ENCODE assay signal across 11 mouse cellular contexts in genomic region chr2:101828057-101828643, GRCm38 (mm10). TPM values are rescaled to one million over a fixed set of nuclear protein-coding genes. Genes with fewer than 3 reads are reported as not detected.
DNase-seq lines count a peak whose midpoint lies in the region; ATAC-seq and TF ChIP-seq lines count a peak whose summit lies in the region.
"Had no signal": no experiment of that assay in that cellular context is flagged by ENCODE, and none has a peak within 500 bp of the region (broad histone marks: within the 10 kb centered on the region; RNA-seq: fewer than 3 reads in every experiment).

No protein-coding gene starts in this region.

- no peaks in the 10 kb centered on the region for H3K4me1 ChIP-seq in limb, embryonic 14.5 days (ENCODE audit: control insufficient read depth, insufficient read depth, low read length)
- H3K4me1 ChIP-seq in limb, embryonic 10.5 days: peaks cover 14% of the 10 kb centered on the region; the same call in 1 of the 2 replicates
- peaks cover 22% of the 10 kb centered on the region for H3K4me1 ChIP-seq in embryonic facial prominence, embryonic 10.5 days

- H3K27me3 ChIP-seq in limb, embryonic 14.5 days (ENCODE audit: control insufficient read depth, insufficient read depth, low read length): no peaks in the 10 kb centered on the region
- no peaks in the 10 kb centered on the region for H3K27me3 ChIP-seq in limb, embryonic 10.5 days (ENCODE audit: low read depth, poor library complexity, severe bottlenecking)
- no peaks in the 10 kb centered on the region for H3K27me3 ChIP-seq in embryonic facial prominence, embryonic 10.5 days (replicated peaks; ENCODE audit: low read depth, poor library complexity, severe bottlenecking)
- H3K27me3 ChIP-seq: embryonic facial prominence, embryonic 12.5 days; limb, embryonic 12.5 days had no signal

- no peak overlapping the region for H3K9ac ChIP-seq in limb, embryonic 14.5 days (ENCODE audit: low read depth, low read length, severe bottlenecking)
- H3K9ac ChIP-seq: embryonic facial prominence, embryonic 12.5 days; limb, embryonic 12.5 days had no signal

- no peak overlapping the region for H3K27ac ChIP-seq in limb, embryonic 14.5 days (replicated peaks; ENCODE audit: low read depth, low read length)
- no peak overlapping the region for H3K27ac ChIP-seq in limb, embryonic 10.5 days
- 0 out of 2 replicates have a peak overlapping the region, but pooled peaks have one; percentile 37 for H3K27ac ChIP-seq in embryonic facial prominence, embryonic 10.5 days (replicated peaks)
- H3K27ac ChIP-seq: embryonic facial prominence, embryonic 12.5 days; limb, embryonic 12.5 days had no signal

- H3K9me3 ChIP-seq in limb, embryonic 14.5 days (ENCODE audit: control insufficient read depth, low read length): no peaks in the 10 kb centered on the region
- no peaks in the 10 kb centered on the region for H3K9me3 ChIP-seq in limb, embryonic 10.5 days (replicated peaks)
- H3K9me3 ChIP-seq in embryonic facial prominence, embryonic 10.5 days: no peaks in the 10 kb centered on the region
- H3K9me3 ChIP-seq: embryonic facial prominence, embryonic 12.5 days; limb, embryonic 12.5 days had no signal

- H3K36me3 ChIP-seq in limb, embryonic 14.5 days (ENCODE audit: control insufficient read depth, insufficient read depth, low read length): no peaks in the 10 kb centered on the region
- no peaks in the 10 kb centered on the region for H3K36me3 ChIP-seq in limb, embryonic 10.5 days
- H3K36me3 ChIP-seq in embryonic facial prominence, embryonic 10.5 days (replicated peaks): no peaks in the 10 kb centered on the region
- H3K36me3 ChIP-seq: embryonic facial prominence, embryonic 12.5 days; limb, embryonic 12.5 days had no signal

- TF ChIP-seq POLR2A in limb, embryonic 14.5 days (IDR thresholded peaks at IDR 0.05; ENCODE audit: borderline replicate concordance, extremely low read depth, insufficient read depth, insufficient read length): no peak

- no peak overlapping the region for H3K4me2 ChIP-seq in limb, embryonic 14.5 days (replicated peaks; ENCODE audit: low read depth, low read length, severe bottlenecking)
- H3K4me2 ChIP-seq: embryonic facial prominence, embryonic 12.5 days; limb, embryonic 12.5 days had no signal

- no peak for ATAC-seq in limb, embryonic 14.5 days (ENCODE audit: low FRiP score, low read depth)
- ATAC-seq in cerebellum, adult (ENCODE audit: insufficient number of reproducible peaks, low FRiP score, low TSS enrichment): no peak

- no peak overlapping the region for H3K4me3 ChIP-seq in limb, embryonic 14.5 days (replicated peaks; ENCODE audit: low read length)
- H3K4me3 ChIP-seq in limb, embryonic 10.5 days: no peak overlapping the region
- H3K4me3 ChIP-seq in embryonic facial prominence, embryonic 10.5 days: no peak overlapping the region
- H3K4me3 ChIP-seq: embryonic facial prominence, embryonic 12.5 days; limb, embryonic 12.5 days had no signal

- DNase-seq in cerebellum, adult 8-10 months: peak; percentile 3
- DNase-seq in cerebellum, adult 9-11 months: no peak
- DNase-seq in limb, embryonic 14.5 days (ENCODE audit: low spot score): peak; percentile 36
- DNase-seq in limb, embryonic 10.5 days (ENCODE audit: low spot score): no peak
- no peak for DNase-seq in embryonic facial prominence, embryonic 10.5 days (ENCODE audit: low spot score)
- DNase-seq in naive thymus-derived CD4-positive, alpha-beta T cell, adult 2 months (ENCODE audit: low read depth): peak; percentile 58
- DNase-seq in left cerebral cortex, adult 11 months (ENCODE audit: low spot score): no peak
- DNase-seq: thymus, postnatal 4 days had no signal

- WGBS in limb, embryonic 14.5 days: 76% methylated on average over 5 of the region's 5 CpGs
- 72% methylated on average over 5 of the region's 5 CpGs for WGBS in limb, embryonic 10.5 days
- 69% methylated on average over 5 of the region's 5 CpGs for WGBS in embryonic facial prominence, embryonic 10.5 days

RNA-seq across cellular contexts. Expression of gene Prr5l, which starts 54.7 kb away (rescaled TPM):
- 16.4 and 21.8 TPM in 2 replicates for polyA plus RNA-seq in limb, embryonic 14.5 days (2012; rRNA removed)
- 27.3 and 29.0 TPM in 2 replicates for polyA plus RNA-seq in limb, embryonic 14.5 days (2014; fragmentation: Nextera tagmentation; extraction: Ambion mirVana)
- 19.5 and 22.4 TPM in 2 replicates for polyA plus RNA-seq in limb, embryonic 10.5 days (2016; fragmentation: Nextera tagmentation; extraction: Ambion mirVana)
- 21.5 and 22.8 TPM in 2 replicates for polyA plus RNA-seq in embryonic facial prominence, embryonic 10.5 days (2016; fragmentation: Nextera tagmentation; extraction: Ambion mirVana)

RNA-seq across cellular contexts. Expression of gene Commd9, which starts 57.9 kb away (rescaled TPM):
- polyA plus RNA-seq in limb, embryonic 14.5 days (2012; rRNA removed): 114 and 140 TPM in 2 replicates
- polyA plus RNA-seq in limb, embryonic 14.5 days (2014; fragmentation: Nextera tagmentation; extraction: Ambion mirVana): 68.8 and 72.7 TPM in 2 replicates
- 60.7 and 62.5 TPM in 2 replicates for polyA plus RNA-seq in limb, embryonic 10.5 days (2016; fragmentation: Nextera tagmentation; extraction: Ambion mirVana)
- polyA plus RNA-seq in embryonic facial prominence, embryonic 10.5 days (2016; fragmentation: Nextera tagmentation; extraction: Ambion mirVana): 60.6 and 61.8 TPM in 2 replicates

Comparison
In these comparisons a context has a peak if more than half of its experiments do, and no peak if none do; other contexts are left out.
1. DNase-seq: peak in cerebellum, adult 8-10 months (single experiment), limb, embryonic 14.5 days (single experiment) and naive thymus-derived CD4-positive, alpha-beta T cell, adult 2 months (single experiment); none in cerebellum, adult 9-11 months (single experiment), limb, embryonic 10.5 days (single experiment), embryonic facial prominence, embryonic 10.5 days (single experiment) and left cerebral cortex, adult 11 months (single experiment).